Mouse (Mus musculus) cerebellum, postnatal 36 days (tissue): Measurements from ENCODE around the gene Olfr1402.

Experiments used
- DNase-seq, 2 experiments: peaks; one replicate each; pipeline ENCODE4 v3.0.0; 2021 to 2022; ENCODE audit warnings: mixed read lengths in 2 of 2

The Olfr1402 gene

DNA sequence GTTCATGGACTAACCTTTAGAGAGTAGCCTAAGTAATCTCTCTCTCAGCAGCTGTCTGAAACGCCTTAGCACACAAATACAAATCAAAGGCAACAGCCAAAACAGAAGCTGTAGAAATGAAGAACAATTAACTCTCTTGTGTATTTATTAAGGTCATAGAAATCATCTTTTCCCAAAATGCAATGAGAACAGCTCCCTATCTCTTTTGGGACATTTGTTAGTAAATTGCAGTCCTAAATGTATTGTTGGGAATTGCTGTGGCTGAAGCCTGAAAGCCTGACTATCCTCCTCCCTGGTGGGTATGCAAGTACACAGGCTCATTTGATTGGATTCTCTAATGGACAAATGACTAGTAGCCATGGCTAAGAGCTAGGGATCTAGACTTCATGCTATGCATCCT, at the start of gene Olfr1402:
Gene Olfr1402, minus strand, starts transcription at position 101 of the 400 bp plus-strand sequence.
- no peak for DNase-seq

DNA sequence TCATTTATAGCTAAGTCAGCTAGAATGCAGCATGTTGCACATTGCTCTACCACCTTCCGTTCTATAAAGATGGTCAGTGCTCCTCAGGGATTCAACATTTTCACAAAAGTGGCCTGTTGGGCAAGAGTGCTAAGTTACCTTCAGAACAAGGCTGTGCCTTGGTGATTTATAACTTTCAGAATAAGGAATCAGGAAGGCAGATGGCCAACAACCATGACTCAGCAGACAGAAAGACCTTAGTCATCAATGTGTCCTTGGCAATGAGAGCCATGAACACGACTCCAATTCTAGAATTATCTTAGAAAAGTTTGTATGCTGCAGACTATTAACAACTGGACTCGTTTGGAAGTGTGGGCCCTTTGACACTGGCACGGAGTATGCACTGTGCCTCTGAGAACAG, 33.5 kb upstream of the Olfr1402 start:
- DNase-seq: no peak

DNA sequence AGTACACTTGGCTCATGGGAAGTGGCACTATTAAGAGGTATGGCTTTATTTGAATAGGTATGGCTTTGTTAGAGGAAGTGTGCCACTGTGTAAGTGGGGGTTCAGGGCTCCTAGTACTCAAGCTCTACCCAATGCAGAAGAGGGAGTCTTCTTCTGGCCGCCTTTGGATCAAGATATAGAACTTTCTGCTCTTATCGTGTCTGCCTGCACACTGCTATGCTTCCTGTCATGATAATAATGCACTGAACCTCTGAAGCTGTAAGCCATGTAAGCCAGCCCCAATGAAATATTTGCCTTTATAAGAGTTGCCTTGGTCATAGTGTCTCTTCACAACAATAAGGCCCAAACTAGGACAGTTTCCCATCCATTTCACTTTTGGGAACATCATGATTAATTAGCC, 16.8 kb upstream of the Olfr1402 start:
- DNase-seq: no peak

DNA sequence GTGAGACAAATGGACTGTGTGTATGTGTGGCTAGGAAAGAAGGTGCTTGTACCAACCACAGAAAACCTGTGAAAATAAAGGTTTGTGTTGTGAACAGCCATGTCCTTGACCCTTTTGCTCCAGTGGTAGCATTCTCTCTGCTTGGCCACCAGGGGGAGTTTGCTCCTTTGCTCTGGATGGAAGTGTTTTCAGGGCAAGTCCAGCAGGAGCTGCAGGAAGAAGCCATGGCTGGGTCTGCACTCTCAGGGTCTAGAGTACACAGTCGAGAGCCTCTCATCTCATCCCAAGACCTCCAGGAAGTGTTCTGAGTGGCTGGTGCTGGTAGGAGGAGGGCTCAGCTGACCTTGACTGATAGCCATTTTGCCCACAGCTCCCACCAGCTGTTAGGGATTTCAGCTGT, 27.5 kb downstream of the Olfr1402 start:
- DNase-seq: peak; percentile 2 to 3

DNA sequence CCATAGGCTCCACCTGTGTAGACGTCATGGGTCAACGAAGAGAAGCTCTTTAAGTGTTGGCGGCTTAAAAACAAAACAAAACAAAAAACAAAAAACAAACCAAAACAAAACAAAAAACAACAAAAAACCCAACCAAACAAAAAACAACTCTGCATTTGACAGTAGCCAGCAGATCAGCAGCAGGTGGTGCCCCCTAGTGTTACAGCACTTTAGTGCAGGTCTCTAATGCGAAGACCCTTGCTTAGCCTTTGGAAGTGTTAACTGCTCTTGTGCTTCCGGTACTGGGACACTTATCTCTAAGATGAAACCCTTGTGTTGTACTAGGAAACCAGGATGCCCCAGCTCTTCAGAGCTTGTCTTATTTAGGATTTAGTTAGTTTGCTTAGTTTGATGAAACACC, 28.7 kb downstream of the Olfr1402 start:
- DNase-seq: peak in 1 of 2 experiments; percentile 3

DNA sequence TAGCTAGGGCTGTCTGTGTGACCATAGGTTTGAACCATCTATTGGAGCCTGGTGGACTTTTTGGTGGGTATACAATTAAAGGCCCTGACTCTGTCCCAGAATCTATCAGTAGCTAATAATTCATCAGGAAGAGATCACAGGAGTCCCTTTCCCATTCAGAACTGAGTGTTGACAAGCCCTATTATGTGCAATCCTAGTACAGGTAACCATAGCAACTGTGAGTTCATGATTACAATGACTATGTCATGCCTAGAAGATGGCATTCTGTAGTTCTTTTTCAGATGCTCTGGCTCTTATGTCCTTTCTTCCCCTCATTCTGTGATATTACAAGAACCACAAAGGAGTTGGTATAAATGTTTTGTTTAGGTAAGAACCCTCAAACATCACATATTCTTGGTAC, 51.4 kb downstream of the Olfr1402 start:
- DNase-seq: no peak

DNA sequence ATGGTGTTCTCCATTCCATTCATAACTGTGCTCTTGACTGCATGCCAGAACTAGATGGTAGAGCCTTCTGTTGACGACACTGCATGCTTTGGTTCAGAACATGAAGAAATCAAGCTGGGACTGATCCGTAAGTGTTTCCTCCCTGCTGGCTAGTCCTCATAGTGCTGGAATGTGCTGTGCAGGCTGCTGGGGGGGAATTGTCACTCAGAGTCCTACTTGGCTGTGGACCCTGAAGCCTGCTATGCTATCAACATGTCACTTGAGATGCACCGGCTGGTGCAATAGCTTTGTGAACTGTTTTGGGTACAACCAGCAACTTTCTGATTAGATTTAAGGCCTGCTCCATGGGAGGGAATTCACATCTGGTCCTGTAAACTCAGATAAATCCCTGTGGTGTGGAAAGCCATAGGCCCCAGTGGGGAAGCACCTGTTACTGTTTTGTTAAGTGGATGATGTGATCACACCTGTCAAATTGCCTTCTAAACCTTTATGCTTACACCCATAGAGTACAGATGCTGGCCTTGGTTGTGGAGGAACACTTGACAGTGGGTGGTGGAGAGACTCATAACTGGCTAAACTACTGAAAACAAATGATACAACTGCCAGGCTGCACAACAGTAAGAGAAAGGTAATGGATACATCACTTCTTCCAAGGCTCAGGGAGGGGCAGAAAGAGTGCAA, 58.3 kb downstream of the Olfr1402 start:
- peak; percentile 11 to 33 for DNase-seq

DNA sequence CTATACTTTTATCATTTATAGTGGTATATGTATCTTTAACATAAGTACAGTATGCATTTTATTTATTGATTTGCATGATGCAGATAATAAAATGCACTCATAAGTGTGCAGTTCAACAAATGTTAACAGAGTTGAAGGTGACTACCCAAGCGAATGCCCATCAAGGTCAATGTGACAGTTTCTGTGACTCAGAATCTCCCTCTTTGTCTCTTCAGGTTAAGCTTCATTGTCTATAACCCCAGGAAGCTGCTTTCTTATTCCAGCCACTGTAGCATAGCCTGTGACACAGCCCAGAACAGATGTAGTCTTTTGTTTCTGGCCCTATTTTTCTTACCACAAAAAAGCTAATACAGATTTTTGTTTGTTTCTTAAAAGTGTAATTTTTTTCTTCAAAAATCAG, 63.4 kb downstream of the Olfr1402 start:
- no peak for DNase-seq
